Mouse (Mus musculus) intestine, embryonic 15.5 days (tissue): ENCODE data around the gene Usp12. TPM values are rescaled to one million over a fixed set of nuclear protein-coding genes. Genes with fewer than 3 reads are reported as not detected.

Experiments
- ATAC-seq: fragments of 200-750 bp; cut with Nextera tagmentation; 2 replicates; pipeline ENCODE4 v1.8.0; 2017; ENCODE audit warnings: moderate TSS enrichment, moderate library complexity
- H3K27ac ChIP-seq: fragments of 300-500 bp; sonication (generic); 2 replicates; pipeline ENCODE4 v1.5.1; 2015; ENCODE audit warnings: mild to moderate bottlenecking, inconsistent platforms
- H3K27me3 ChIP-seq: fragments of 300-500 bp; sonication (generic); replicated peaks from 2 replicates; pipeline ENCODE4 v1.6.1; 2015; ENCODE audit warnings: inconsistent platforms
- H3K36me3 ChIP-seq: fragments of 300-500 bp; sonication (generic); 2 replicates; pipeline ENCODE4 v1.6.1; 2015; ENCODE audit warnings: inconsistent platforms
- H3K4me1 ChIP-seq: fragments of 300-500 bp; sonication (generic); replicated peaks from 2 replicates; pipeline ENCODE4 v1.6.1; 2015; ENCODE audit warnings: inconsistent platforms
- H3K4me2 ChIP-seq: fragments of 300-500 bp; sonication (generic); replicated peaks from 2 replicates; pipeline ENCODE4 v1.6.1; 2015; ENCODE audit warnings: mild to moderate bottlenecking, inconsistent platforms
- H3K4me3 ChIP-seq: fragments of 300-500 bp; sonication (generic); replicated peaks from 2 replicates; pipeline ENCODE4 v1.5.1; 2015; ENCODE audit warnings: inconsistent platforms
- H3K9ac ChIP-seq: fragments of 300-500 bp; sonication (generic); 2 replicates; pipeline ENCODE4 v1.6.1; 2015; ENCODE audit warnings: inconsistent platforms
- H3K9me3 ChIP-seq: fragments of 300-500 bp; sonication (generic); 2 replicates; pipeline ENCODE4 v1.6.1; 2016; ENCODE audit warnings: inconsistent platforms
- WGBS: fragments of 180-500 bp; shearing (Covaris S2); methylation state at CpG from one replicate; pipeline ENCODE4 v1.1.7; 2015; 5-methylcytosine and 5-hydroxymethylcytosine counted together
- polyA plus RNA-seq: library from polyadenylated mRNA; unstranded; fragments of >200 nt; fragmentation: Nextera tagmentation; extraction: Ambion mirVana; gene quantifications from 2 replicates; pipeline ENCODE4 v1.2.1, GENCODE M21; 2015

The Usp12 gene
- 27.9 and 28.7 TPM in 2 replicates for polyA plus RNA-seq

DNA sequence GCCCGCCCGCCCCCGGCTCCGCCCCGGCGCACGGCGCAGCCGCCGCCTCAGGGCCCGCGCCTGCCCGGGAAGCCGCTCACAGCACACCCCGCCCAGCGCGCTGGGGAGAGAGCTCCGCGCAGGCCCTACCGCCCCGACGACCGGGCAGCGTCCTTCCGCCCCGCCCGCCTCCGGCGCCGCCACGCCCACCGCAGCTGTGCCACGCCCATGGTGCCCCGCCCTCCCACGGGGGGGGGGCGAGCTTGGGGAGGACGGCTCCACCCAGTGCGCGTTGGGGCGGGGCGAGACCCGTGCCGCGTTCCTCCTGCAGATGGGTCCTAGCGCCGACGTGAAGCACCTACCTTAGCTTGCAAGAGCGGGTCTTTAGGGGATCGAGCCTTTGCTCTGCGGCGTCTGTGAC, at the start of gene Usp12:
Gene Usp12 (minus strand): TSS at position 154 of the 400 bp plus-strand sequence.
- H3K4me2 ChIP-seq: peak within 1 kb of the TSS; percentile 71
- H3K27ac ChIP-seq: peak within 1 kb of the TSS; percentile 93
- WGBS: under 1% methylated on average over 22 of the region's 51 CpGs
- H3K4me3 ChIP-seq: peak within 1 kb of the TSS; percentile 98
- peak; percentile 98 for ATAC-seq
- peaks cover 27% of the 10 kb centered on the region for H3K4me1 ChIP-seq
- H3K27me3 ChIP-seq: no peaks in the 10 kb centered on the region
- peak within 1 kb of the TSS; percentile 98 for H3K9ac ChIP-seq
- no peaks in the 10 kb centered on the region for H3K36me3 ChIP-seq
- no peaks in the 10 kb centered on the region for H3K9me3 ChIP-seq

DNA sequence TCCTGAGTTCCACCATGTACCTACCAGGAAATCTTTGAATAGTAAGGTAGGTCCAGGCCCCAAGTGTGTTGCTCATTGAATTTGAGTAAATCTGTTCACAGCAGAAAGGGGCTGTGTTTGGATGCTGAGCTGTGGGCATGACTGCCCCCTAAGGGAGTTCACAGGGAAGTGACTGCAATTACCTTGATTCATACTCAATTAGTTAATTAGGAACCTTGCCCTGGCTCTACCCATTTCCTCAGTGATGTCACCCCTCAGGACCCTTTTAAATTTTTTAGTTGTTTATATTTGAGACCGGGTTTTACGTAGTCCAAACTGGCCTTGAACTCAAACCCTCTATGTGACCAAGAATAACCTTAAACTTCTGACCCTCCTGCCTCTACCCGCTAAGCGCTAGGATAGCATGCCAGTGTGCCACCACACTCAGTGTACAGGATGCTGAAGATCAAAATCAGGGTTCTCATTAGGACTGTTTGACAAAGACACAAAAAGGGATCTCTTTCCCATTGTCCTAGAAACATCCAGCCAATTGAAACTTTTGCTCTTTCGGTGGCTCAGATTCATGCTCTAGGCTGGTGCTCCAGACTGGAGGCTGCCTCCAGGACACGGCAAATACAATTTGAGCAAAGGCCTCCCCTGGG, 49.6 kb upstream of the Usp12 start:
- Histone ChIP-seq H3K27me3 (no peaks in the 10 kb centered on the region), H3K4me3 (peak overlapping the region; percentile 62), H3K9ac (peak overlapping the region; percentile 65), H3K4me2 (peak overlapping the region; percentile 93), H3K27ac (peak overlapping the region; percentile 54), H3K4me1 (peaks cover 15% of the 10 kb centered on the region), H3K36me3 (no peaks in the 10 kb centered on the region), H3K9me3 (no peaks in the 10 kb centered on the region)
- WGBS: 13% methylated on average over 6 of the region's 6 CpGs
- peak; percentile 34 for ATAC-seq

DNA sequence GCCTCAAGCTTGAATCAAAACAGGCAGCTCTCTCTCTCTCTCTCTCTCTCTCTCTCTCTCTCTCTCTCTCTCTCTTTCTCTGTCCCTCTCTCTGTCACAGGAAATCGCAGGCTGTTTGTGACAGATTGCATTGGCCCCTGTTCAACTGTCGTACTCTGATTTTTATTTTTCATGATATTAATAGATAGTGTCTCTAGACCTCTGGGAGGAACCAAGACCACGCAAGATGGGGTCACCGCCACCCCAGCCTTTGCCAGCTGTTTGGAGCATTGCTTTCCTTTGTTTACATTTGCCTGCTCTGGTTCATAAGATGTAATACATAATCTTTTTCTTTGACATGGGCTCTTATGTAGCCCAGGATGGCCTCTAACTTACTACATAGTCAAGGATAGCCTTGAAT, 47.2 kb upstream of the Usp12 start:
- H3K27me3 ChIP-seq: no peaks in the 10 kb centered on the region
- H3K4me1 ChIP-seq: peaks cover 12% of the 10 kb centered on the region
- H3K27ac ChIP-seq: no peak overlapping the region
- no peak overlapping the region for H3K4me2 ChIP-seq
- 83% methylated on average over 4 of the region's 4 CpGs for WGBS
- H3K9me3 ChIP-seq: no peaks in the 10 kb centered on the region
- no peak overlapping the region for H3K9ac ChIP-seq
- no peaks in the 10 kb centered on the region for H3K36me3 ChIP-seq
- no peak for ATAC-seq
- H3K4me3 ChIP-seq: no peak overlapping the region

DNA sequence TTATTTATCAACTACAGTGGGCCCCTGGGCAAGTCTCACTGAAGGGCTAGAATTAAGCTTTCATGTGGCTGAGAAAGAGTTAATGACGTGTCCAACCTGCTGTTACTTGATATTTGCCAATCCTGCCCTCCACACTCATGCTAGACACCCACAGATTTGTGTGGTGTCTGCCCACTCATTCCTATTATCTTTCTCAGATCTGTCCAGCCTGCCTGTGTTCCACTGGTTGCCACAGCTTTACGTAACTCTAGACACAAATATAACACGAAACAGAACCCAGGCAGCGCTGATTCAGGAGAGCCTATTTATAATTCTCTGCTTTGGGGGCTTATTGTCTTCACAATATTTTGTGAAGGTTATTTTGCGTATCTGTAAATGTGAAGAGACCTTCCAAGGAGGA, 46.5 kb upstream of the Usp12 start:
- Histone ChIP-seq H3K4me1 (peaks cover 7% of the 10 kb centered on the region; the same call in 1 of the 2 replicates), H3K27me3 (no peaks in the 10 kb centered on the region), H3K9ac (no peak overlapping the region), H3K4me3 (no peak overlapping the region), H3K4me2 (no peak overlapping the region), H3K27ac (no peak overlapping the region), H3K9me3 (no peaks in the 10 kb centered on the region), H3K36me3 (peaks cover 6% of the 10 kb centered on the region; the same call in 1 of the 2 replicates)
- ATAC-seq: no peak
- WGBS: 75% methylated on average over 5 of the region's 5 CpGs

DNA sequence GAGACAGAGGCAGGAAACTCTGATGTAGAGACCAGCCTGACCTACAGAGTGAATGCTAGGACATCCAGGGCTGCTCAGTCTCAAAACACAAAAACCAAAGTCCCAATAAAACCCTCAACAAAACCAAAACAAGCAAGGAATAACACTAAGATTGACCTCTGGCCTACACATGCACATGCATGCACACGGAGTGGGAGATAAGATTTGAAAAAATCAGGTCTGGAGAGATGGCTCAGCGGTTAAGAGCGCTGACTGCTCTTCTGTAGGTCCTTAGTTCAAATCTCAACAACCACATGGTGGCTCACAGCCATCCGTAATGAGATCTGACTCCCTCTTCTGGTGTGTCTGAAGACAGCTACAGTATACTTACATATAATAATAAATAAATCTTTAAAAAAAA, 45.6 kb upstream of the Usp12 start:
- Histone ChIP-seq H3K4me3 (no peak overlapping the region), H3K9me3 (no peaks in the 10 kb centered on the region), H3K9ac (no peak overlapping the region), H3K36me3 (peaks cover 10% of the 10 kb centered on the region; the same call in 1 of the 2 replicates), H3K4me2 (no peak overlapping the region), H3K4me1 (no peaks in the 10 kb centered on the region), H3K27me3 (no peaks in the 10 kb centered on the region), H3K27ac (no peak overlapping the region)
- 73% methylated on average over 4 of the region's 4 CpGs for WGBS
- ATAC-seq: no peak

GRCm38 (mm10) chr5:146839760-146840159, 45.0 kb upstream of the Usp12 start:
- H3K4me1 ChIP-seq: no peaks in the 10 kb centered on the region
- ATAC-seq: no peak

DNA sequence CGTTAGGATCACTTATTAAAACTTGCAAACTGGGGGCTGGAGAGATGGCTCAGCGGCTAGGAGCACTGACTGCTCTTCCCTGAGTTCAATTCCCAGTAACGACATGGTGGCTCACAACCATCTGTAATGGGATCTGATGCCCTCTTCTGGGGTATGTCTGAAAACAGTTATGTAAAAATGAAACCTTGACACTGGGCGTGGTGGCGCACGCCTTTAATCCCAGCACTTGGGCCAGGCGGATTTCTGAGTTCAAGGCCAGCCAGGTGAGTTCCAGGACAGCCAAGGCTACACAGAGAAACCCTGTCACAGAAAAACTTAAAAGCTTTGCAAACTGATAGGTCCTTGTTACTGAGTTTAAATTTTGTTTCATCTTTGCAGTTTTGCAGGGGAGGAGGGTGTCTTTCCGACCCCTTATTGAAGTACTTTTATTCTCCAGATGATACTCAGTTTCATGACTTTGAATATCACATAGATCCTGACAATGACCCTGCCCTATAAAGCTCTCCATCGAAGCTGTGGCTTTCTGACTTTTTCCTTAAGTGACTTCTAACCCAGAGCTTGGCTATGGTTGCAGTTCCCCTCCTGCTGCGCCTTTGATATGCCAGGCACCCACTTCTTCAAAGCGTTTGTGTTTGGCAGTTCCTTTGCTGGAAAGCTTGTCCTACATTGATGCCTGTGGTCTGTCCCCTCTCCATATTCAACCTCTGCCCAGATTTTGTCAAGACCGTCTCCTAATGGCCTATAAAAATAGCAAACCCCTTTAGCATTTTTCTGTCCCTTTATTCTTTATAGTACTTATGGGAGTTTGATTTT, 44.2 kb upstream of the Usp12 start:
- Histone ChIP-seq H3K4me3 (no peak overlapping the region), H3K27me3 (no peaks in the 10 kb centered on the region), H3K4me1 (0 out of 2 replicates have a peak, but pooled peaks cover 3% of the 10 kb centered on the region), H3K36me3 (peaks cover 19% of the 10 kb centered on the region), H3K4me2 (no peak overlapping the region), H3K27ac (no peak overlapping the region), H3K9ac (no peak overlapping the region), H3K9me3 (no peaks in the 10 kb centered on the region)
- ATAC-seq: peak; percentile 28; the same call in 1 of the 2 replicates
- WGBS: 51% methylated on average over 12 of the region's 12 CpGs

More at GRCm38 (mm10) chr5:146839760-146840159, 45.0 kb upstream of the Usp12 start:
- no peak overlapping the region for H3K4me2 ChIP-seq
- no peak overlapping the region for H3K9ac ChIP-seq
- no peaks in the 10 kb centered on the region for H3K27me3 ChIP-seq
- no peaks in the 10 kb centered on the region for H3K9me3 ChIP-seq
- H3K27ac ChIP-seq: no peak overlapping the region
- H3K36me3 ChIP-seq: peaks cover 13% of the 10 kb centered on the region; the same call in 1 of the 2 replicates
- 52% methylated on average over 5 of the region's 5 CpGs for WGBS
- no peak overlapping the region for H3K4me3 ChIP-seq

DNA sequence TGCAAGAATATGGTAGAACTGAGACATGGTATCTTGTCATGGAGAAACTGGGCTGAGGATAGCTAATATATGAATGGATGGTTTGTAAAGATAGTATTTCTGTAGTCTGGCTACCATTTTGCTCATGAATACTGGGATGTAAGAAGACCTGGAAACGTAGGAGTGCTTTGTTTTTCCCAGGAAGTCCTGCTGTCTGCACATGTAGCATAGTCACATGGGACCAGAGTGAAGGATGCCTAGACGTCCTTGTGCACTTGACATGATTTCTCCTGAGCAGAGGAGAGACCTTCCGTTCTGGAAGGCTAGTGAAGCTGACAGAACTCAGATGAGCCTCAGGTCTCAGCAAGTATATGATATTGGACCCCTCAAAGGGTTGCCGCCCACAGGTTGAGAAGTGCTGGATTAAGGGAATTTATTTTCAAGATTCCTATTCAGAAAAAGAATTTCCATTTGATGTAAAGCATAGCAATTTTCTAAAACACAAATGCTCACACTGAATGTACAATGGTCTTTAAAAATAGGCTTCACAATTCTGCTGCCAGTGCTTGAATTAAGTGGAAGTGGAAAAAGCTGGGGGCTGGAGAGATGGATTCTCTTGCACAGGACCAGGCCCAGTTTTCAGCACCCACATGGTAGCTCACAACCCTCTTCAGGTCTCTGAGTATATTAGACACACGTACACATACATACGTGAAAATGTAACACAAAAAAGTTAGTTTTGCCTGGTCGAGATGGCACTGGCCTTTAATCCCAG, 43.3 kb upstream of the Usp12 start:
- Histone ChIP-seq H3K4me2 (no peak overlapping the region), H3K27me3 (no peaks in the 10 kb centered on the region), H3K36me3 (peaks cover 19% of the 10 kb centered on the region), H3K9ac (no peak overlapping the region), H3K4me1 (0 out of 2 replicates have a peak, but pooled peaks cover 3% of the 10 kb centered on the region), H3K27ac (no peak overlapping the region), H3K9me3 (no peaks in the 10 kb centered on the region), H3K4me3 (no peak overlapping the region)
- ATAC-seq: no peak
- 63% methylated on average over 7 of the region's 7 CpGs for WGBS

DNA sequence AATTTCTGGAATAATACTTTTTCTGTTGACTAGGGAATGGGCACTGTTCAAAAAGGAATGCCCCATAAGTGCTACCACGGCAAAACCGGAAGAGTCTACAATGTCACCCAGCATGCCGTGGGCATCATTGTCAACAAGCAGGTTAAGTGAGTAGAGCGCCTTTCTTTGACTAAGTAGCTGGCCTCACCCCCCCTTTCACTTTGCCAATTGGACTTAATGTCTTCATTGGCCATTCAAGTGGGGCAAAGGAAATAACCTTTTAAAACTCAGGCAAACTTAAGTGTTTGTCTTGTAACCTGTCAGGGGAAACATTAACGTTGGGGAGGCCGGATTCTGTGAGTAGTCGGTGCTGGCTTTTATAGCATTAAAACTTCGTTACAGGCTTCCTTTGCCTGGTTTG, 40.2 kb upstream of the Usp12 start:
- Histone ChIP-seq H3K9ac (no peak overlapping the region), H3K4me2 (peak overlapping the region; percentile 70), H3K4me3 (no peak overlapping the region), H3K4me1 (0 out of 2 replicates have a peak, but pooled peaks cover 3% of the 10 kb centered on the region), H3K36me3 (peaks cover 19% of the 10 kb centered on the region), H3K9me3 (no peaks in the 10 kb centered on the region), H3K27me3 (no peaks in the 10 kb centered on the region), H3K27ac (no peak overlapping the region)
- no peak for ATAC-seq
- WGBS: 80% methylated on average over 8 of the region's 8 CpGs

GRCm38 (mm10) chr5:146833673-146834201, 38.9 kb upstream of the Usp12 start:
- H3K4me1 ChIP-seq: 0 out of 2 replicates have a peak, but pooled peaks cover 3% of the 10 kb centered on the region
- peaks cover 19% of the 10 kb centered on the region for H3K36me3 ChIP-seq
- H3K9me3 ChIP-seq: no peaks in the 10 kb centered on the region
- no peak for ATAC-seq
- H3K27me3 ChIP-seq: no peaks in the 10 kb centered on the region
- H3K4me3 ChIP-seq: peak overlapping the region; percentile 72
- peak overlapping the region; percentile 70 for H3K4me2 ChIP-seq
- peak overlapping the region; percentile 84 for H3K27ac ChIP-seq
- H3K9ac ChIP-seq: peak overlapping the region; percentile 95
- WGBS: 15% methylated on average over 8 of the region's 8 CpGs

DNA sequence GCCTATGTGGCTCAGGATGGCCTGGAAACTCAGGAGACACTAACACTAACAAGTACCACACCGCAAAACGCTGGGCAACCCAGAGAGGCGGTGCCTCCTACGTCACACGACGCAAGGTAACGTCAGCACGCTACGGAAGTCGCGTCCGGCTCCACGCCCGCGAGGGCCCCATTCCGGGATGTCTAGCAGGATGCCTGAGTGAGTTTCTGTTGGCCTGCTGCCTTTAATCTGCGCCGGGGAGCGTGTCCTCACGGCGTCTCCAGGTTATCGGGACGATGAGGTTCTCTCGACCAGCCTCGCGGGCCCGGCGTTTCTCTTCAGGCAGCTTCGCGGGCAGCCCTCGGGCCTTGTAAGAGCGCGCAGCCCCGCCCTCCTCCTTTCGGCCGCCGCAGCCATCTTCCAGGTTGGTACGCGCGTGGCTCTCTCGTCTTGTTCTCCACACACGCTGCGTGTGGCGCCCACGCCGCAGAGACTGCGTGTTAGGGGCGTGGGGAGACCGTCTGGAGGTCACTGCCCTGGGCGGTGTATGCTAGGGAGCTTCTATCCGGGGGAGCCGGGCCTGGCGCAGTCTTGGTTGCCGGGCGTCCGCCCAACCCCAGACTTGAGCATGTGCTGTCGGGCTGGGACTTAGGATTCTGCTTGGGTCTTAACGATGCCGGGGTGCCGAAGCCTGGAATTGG, 38.1 kb upstream of the Usp12 start, which contains the start of gene Rpl21:
Gene Rpl21 (plus strand): TSS at position 122 of the 680 bp plus-strand sequence.
- H3K27me3 ChIP-seq: no peaks in the 10 kb centered on the region
- peak within 1 kb of the TSS; percentile 95 for H3K9ac ChIP-seq
- peak within 1 kb of the TSS; percentile 70 for H3K4me2 ChIP-seq
- H3K9me3 ChIP-seq: no peaks in the 10 kb centered on the region
- peak; percentile 99 for ATAC-seq
- peak within 1 kb of the TSS; percentile 84 for H3K27ac ChIP-seq
- peaks cover 19% of the 10 kb centered on the region for H3K36me3 ChIP-seq
- under 1% methylated on average over 60 of the region's 60 CpGs for WGBS
- H3K4me3 ChIP-seq: peak within 1 kb of the TSS; percentile 72
- 0 out of 2 replicates have a peak, but pooled peaks cover 3% of the 10 kb centered on the region for H3K4me1 ChIP-seq
